Mouse (Mus musculus): ENCODE results near the gene Bpgm. TPM values are rescaled to one million over a fixed set of nuclear protein-coding genes. Genes with fewer than 3 reads are reported as not detected.

Gene Bpgm
- total and polyA plus RNA-seq, 2 experiments from 2014 or later = 26.3 to 29.2 TPM

DNA sequence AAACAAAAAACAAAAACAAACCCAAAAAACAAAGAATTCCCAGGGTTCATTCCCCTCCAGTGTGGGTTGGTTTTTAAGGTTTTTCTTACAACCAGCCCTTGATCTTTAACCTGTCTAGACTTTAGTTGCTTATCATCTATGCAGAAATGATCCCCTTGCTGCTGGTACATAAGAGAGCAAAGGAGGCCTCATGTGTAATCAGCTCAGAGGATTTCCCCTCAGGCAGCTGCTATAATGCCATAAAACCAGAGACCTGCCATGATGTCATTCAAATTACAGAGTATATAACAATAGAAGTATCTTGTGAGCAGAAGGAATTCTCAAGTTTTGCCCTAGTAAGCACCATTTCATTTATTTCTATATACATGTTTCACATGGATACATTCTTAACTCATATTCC, 36.7 kb downstream of the Bpgm start:
- no peak for TF ChIP-seq EP300 (IDR thresholded peaks at IDR 0.05; ENCODE audit: low read depth)
- no peak for TF ChIP-seq CTCF (IDR thresholded peaks at IDR 0.05; ENCODE audit: low read depth)
- Histone ChIP-seq H3K4me3 (ENCODE audit: low read depth, low read length) (no peak overlapping the region), H3K36me3 (replicated peaks; ENCODE audit: control insufficient read depth, insufficient read depth, low read length) (no peaks in the 10 kb centered on the region), H3K4me1 (ENCODE audit: control insufficient read depth, insufficient read depth) (no peaks in the 10 kb centered on the region), H3K27ac (ENCODE audit: low read depth) (no peak overlapping the region), H3K9ac (replicated peaks; ENCODE audit: low read depth, low read length) (no peak overlapping the region), H3K27me3 (ENCODE audit: control insufficient read depth, insufficient read depth, low read length) (no peaks in the 10 kb centered on the region), H3K9me3 (replicated peaks; ENCODE audit: control insufficient read depth, low read length) (no peaks in the 10 kb centered on the region), H3K4me2 (ENCODE audit: low read depth, low read length) (no peak overlapping the region)
- ATAC-seq (ENCODE audit: insufficient read depth, low read depth) (no peak), DNase-seq (ENCODE audit: low spot score) (no peak)

DNA sequence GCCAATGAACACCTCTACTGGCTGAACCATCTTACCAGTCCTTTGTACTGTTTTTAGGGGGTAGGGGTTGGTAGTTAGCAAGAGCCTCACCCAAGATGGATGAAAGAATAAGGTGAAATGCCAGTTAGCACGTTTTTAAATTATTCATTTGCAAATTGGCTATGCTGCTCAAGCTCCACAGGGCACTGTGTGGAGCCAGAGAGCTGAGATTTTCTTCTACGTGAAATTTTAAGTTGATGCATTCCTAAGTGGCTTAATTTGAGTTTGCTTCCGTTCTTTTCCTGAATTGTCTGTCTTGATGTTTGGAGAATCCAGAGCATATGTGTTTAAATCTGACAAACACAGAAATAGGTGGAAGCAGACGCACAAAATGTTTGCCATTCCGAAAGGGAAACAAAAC, 38.6 kb downstream of the Bpgm start:
- WGBS = 37% methylated on average over 5 of the region's 5 CpGs
- TF ChIP-seq EP300 (IDR thresholded peaks at IDR 0.05; ENCODE audit: low read depth) = no peak
- peak; percentile 52 for TF ChIP-seq CTCF (IDR thresholded peaks at IDR 0.05; ENCODE audit: low read depth)
- ATAC-seq (ENCODE audit: insufficient read depth, low read depth) = no peak
- Histone ChIP-seq H3K9ac (replicated peaks; ENCODE audit: low read depth, low read length) (no peak overlapping the region), H3K27ac (ENCODE audit: low read depth) (no peak overlapping the region), H3K27me3 (ENCODE audit: control insufficient read depth, insufficient read depth, low read length) (no peaks in the 10 kb centered on the region), H3K9me3 (replicated peaks; ENCODE audit: control insufficient read depth, low read length) (no peaks in the 10 kb centered on the region), H3K36me3 (replicated peaks; ENCODE audit: control insufficient read depth, insufficient read depth, low read length) (no peaks in the 10 kb centered on the region), H3K4me2 (ENCODE audit: low read depth, low read length) (no peak overlapping the region), H3K4me1 (ENCODE audit: control insufficient read depth, insufficient read depth) (no peaks in the 10 kb centered on the region), H3K4me3 (ENCODE audit: low read depth, low read length) (no peak overlapping the region)
- DNase-seq (ENCODE audit: low spot score) = peak; percentile 23

DNA sequence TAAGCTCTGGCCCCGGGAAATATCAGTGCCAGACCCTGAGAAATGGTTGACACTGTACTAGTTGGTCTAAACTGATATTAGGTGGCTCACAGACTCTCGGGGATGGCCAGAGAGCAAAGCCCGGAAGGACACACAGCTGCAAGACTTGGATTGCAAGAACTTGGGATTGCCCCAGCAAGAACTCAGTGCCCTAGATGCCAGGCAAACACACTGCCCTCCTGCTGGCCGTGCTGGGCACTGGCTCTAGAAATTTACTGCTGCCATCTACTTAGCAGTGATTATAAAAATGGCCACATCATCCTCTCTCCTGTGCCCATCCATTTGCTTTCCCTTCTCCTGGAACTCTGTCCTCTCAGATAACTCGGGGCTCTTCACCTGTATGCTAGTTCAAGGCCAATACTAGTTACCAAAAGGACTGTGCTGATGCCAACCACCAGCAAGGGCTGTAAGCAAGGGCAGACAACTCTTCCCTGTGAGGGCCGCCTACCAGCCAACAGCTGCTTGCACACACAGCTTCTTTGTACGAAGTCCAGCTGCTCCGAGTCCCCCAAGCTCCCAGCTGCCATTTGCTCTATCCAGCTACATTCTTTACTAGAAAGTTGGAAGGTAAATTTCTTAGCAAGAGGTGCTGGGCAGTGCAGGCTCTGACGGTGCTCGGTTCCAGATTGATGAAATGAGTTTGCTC, 39.2 kb downstream of the Bpgm start:
- Histone ChIP-seq H3K36me3 (replicated peaks; ENCODE audit: control insufficient read depth, insufficient read depth, low read length) (no peaks in the 10 kb centered on the region), H3K4me2 (ENCODE audit: low read depth, low read length) (no peak overlapping the region)
- WGBS = 65% methylated on average over 10 of the region's 10 CpGs

DNA sequence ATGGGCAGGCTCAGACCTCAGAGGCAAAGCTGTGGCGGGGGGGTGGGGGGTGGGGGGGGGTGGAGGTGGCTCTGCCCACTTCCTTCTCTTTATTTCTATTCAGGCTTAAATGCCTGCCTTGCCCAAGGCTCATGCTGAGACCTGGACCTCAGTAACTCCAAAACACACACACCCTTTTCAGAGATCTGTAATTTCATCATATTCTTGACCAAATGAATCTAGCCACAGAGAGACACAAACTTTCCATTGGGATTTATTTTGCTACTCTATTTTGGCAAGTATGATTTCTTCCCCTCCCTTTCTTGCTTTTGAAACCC, 39.7 kb downstream of the Bpgm start:
- Histone ChIP-seq H3K36me3 (replicated peaks; ENCODE audit: control insufficient read depth, insufficient read depth, low read length) (no peaks in the 10 kb centered on the region), H3K4me1 (ENCODE audit: control insufficient read depth, insufficient read depth) (no peaks in the 10 kb centered on the region), H3K27ac (ENCODE audit: low read depth) (no peak overlapping the region), H3K9ac (replicated peaks; ENCODE audit: low read depth, low read length) (no peak overlapping the region), H3K9me3 (replicated peaks; ENCODE audit: control insufficient read depth, low read length) (no peaks in the 10 kb centered on the region), H3K27me3 (ENCODE audit: control insufficient read depth, insufficient read depth, low read length) (no peaks in the 10 kb centered on the region), H3K4me2 (ENCODE audit: low read depth, low read length) (no peak overlapping the region), H3K4me3 (ENCODE audit: low read depth, low read length) (no peak overlapping the region)
- TF ChIP-seq EP300 (IDR thresholded peaks at IDR 0.05; ENCODE audit: low read depth) (no peak), CTCF (IDR thresholded peaks at IDR 0.05; ENCODE audit: low read depth) (no peak)
- DNase-seq (ENCODE audit: low spot score) (no peak), ATAC-seq (ENCODE audit: insufficient read depth, low read depth) (no peak)
- 75% methylated on average over 1 of the region's 1 CpGs for WGBS

More for the DNA sequence above, 39.2 kb downstream of the Bpgm start:
- Histone ChIP-seq H3K27me3 (ENCODE audit: control insufficient read depth, insufficient read depth, low read length) (no peaks in the 10 kb centered on the region), H3K27ac (ENCODE audit: low read depth) (no peak overlapping the region), H3K9me3 (replicated peaks; ENCODE audit: control insufficient read depth, low read length) (no peaks in the 10 kb centered on the region), H3K4me1 (ENCODE audit: control insufficient read depth, insufficient read depth) (no peaks in the 10 kb centered on the region), H3K9ac (replicated peaks; ENCODE audit: low read depth, low read length) (no peak overlapping the region), H3K4me3 (ENCODE audit: low read depth, low read length) (no peak overlapping the region)
- TF ChIP-seq CTCF (IDR thresholded peaks at IDR 0.05; ENCODE audit: low read depth) (no peak), EP300 (IDR thresholded peaks at IDR 0.05; ENCODE audit: low read depth) (no peak)
- ATAC-seq (ENCODE audit: insufficient read depth, low read depth) = no peak
- DNase-seq (ENCODE audit: low spot score) = no peak

DNA sequence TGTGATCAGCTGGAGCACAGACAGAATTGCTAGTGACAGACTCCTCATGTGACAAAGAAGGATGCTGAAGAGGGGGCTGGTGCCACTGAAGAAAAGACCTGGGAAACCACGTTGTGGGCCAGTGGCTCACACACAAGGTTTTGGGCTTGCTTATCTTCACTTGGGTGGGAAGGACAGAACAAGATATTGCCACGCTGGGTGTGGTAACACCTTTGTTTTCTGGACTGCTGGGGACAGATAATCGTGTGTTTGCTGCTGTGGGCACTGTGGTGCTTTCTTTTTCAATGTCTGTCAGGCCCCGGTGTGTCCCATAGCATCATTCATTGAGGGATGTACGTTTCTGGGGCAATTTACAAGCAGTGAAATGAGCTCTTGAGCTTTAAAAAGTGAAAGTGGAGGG, 41.7 kb downstream of the Bpgm start:
- Histone ChIP-seq H3K4me1 (ENCODE audit: control insufficient read depth, insufficient read depth) (no peaks in the 10 kb centered on the region), H3K27ac (ENCODE audit: low read depth) (no peak overlapping the region), H3K4me2 (ENCODE audit: low read depth, low read length) (no peak overlapping the region), H3K9ac (replicated peaks; ENCODE audit: low read depth, low read length) (no peak overlapping the region), H3K9me3 (replicated peaks; ENCODE audit: control insufficient read depth, low read length) (no peaks in the 10 kb centered on the region), H3K4me3 (ENCODE audit: low read depth, low read length) (no peak overlapping the region), H3K27me3 (ENCODE audit: control insufficient read depth, insufficient read depth, low read length) (no peaks in the 10 kb centered on the region), H3K36me3 (replicated peaks; ENCODE audit: control insufficient read depth, insufficient read depth, low read length) (no peaks in the 10 kb centered on the region)
- WGBS = 72% methylated on average over 5 of the region's 5 CpGs
- ATAC-seq (ENCODE audit: insufficient read depth, low read depth) (no peak), DNase-seq (ENCODE audit: low spot score) (no peak)
- TF ChIP-seq CTCF (IDR thresholded peaks at IDR 0.05; ENCODE audit: low read depth) = no peak
- TF ChIP-seq EP300 (IDR thresholded peaks at IDR 0.05; ENCODE audit: low read depth) = no peak

DNA sequence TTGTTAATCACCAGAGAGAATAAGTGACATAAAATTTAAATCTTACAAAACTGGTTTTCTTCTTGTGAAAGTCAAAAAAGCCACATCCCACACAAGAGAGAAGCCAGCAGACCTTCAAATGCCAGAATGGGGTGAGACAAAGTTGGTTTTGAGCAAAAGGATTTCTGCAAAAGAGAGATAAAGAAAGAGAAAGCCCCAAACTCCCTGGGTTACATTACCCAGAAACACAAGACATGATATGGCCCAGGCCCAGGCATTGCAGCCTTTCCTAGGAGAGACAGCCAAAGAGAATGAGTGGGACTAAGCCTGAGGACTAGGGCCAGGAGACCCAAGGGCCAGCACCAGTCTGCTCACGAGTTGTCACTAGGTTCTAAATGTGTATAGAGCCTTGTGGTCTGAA, 43.1 kb downstream of the Bpgm start:
- H3K4me1 ChIP-seq (ENCODE audit: control insufficient read depth, insufficient read depth) = no peaks in the 10 kb centered on the region
- no peaks in the 10 kb centered on the region for H3K36me3 ChIP-seq (replicated peaks; ENCODE audit: control insufficient read depth, insufficient read depth, low read length)
- no peak for DNase-seq (ENCODE audit: low spot score)
- H3K27me3 ChIP-seq (ENCODE audit: control insufficient read depth, insufficient read depth, low read length) = no peaks in the 10 kb centered on the region
- H3K27ac ChIP-seq (ENCODE audit: low read depth) = no peak overlapping the region
- H3K4me3 ChIP-seq (ENCODE audit: low read depth, low read length) = no peak overlapping the region
- no peak overlapping the region for H3K4me2 ChIP-seq (ENCODE audit: low read depth, low read length)
- TF ChIP-seq CTCF (IDR thresholded peaks at IDR 0.05; ENCODE audit: low read depth) (no peak), EP300 (IDR thresholded peaks at IDR 0.05; ENCODE audit: low read depth) (no peak)
- 70% methylated on average over 1 of the region's 1 CpGs for WGBS
- no peaks in the 10 kb centered on the region for H3K9me3 ChIP-seq (replicated peaks; ENCODE audit: control insufficient read depth, low read length)
- no peak for ATAC-seq (ENCODE audit: insufficient read depth, low read depth)
- no peak overlapping the region for H3K9ac ChIP-seq (replicated peaks; ENCODE audit: low read depth, low read length)

Data from heart, postnatal 0 days (tissue).